Mouse (Mus musculus) neural tube, embryonic 12.5 days (tissue): ENCODE data around the gene Tet3. TPM values are rescaled to one million over a fixed set of nuclear protein-coding genes. Genes with fewer than 3 reads are reported as not detected.

Experiments used
- ATAC-seq: fragments of 200-750 bp; cut with Nextera tagmentation; 2 replicates; pipeline ENCODE4 v1.8.0; 2017; ENCODE audit warnings: low read depth, mild to moderate bottlenecking, moderate TSS enrichment, moderate library complexity; ENCODE audit not compliant: low FRiP score
- H3K27ac ChIP-seq: fragments of 300-500 bp; sonication (generic); 2 replicates; pipeline ENCODE4 v1.5.1; 2016
- H3K27me3 ChIP-seq: fragments of 300-500 bp; sonication (generic); replicated peaks from 2 replicates; pipeline ENCODE4 v1.6.1; 2016; ENCODE audit warnings: mild to moderate bottlenecking
- H3K36me3 ChIP-seq: fragments of 300-500 bp; sonication (generic); 2 replicates; pipeline ENCODE4 v1.6.1; 2016; ENCODE audit warnings: mild to moderate bottlenecking
- H3K4me1 ChIP-seq: fragments of 300-500 bp; sonication (generic); 2 replicates; pipeline ENCODE4 v1.6.1; 2016
- H3K4me2 ChIP-seq: fragments of 300-500 bp; sonication (generic); replicated peaks from 2 replicates; pipeline ENCODE4 v1.6.1; 2016; ENCODE audit warnings: mild to moderate bottlenecking
- H3K4me3 ChIP-seq: fragments of 300-500 bp; sonication (generic); 2 replicates; pipeline ENCODE4 v1.5.1; 2016
- H3K9ac ChIP-seq: fragments of 300-500 bp; sonication (generic); 2 replicates; pipeline ENCODE4 v1.6.1; 2016; ENCODE audit warnings: mild to moderate bottlenecking
- H3K9me3 ChIP-seq: fragments of 300-500 bp; sonication (generic); 2 replicates; pipeline ENCODE4 v1.6.1; 2016; ENCODE audit warnings: mild to moderate bottlenecking
- WGBS: fragments of 180-500 bp; shearing (Covaris S2); methylation state at CpG from one replicate; pipeline ENCODE4 v1.1.7; 2016; 5-methylcytosine and 5-hydroxymethylcytosine counted together
- polyA plus RNA-seq: library from polyadenylated mRNA; unstranded; fragments of >200 nt; fragmentation: Nextera tagmentation; extraction: Ambion mirVana; gene quantifications from 2 replicates; pipeline ENCODE4 v1.2.1, GENCODE M21; 2016

Gene Tet3
- polyA plus RNA-seq, 1 experiment from 2014 or later = 64.5 TPM

- H3K4me3 ChIP-seq = no peak overlapping the region
- H3K4me1 ChIP-seq = peaks cover 7% of the 10 kb centered on the region
- ATAC-seq = no peak
- H3K4me2 ChIP-seq = no peak overlapping the region
- H3K9ac ChIP-seq = no peak overlapping the region
- 91% methylated on average over 7 of the region's 7 CpGs for WGBS
- no peaks in the 10 kb centered on the region for H3K27me3 ChIP-seq
- H3K9me3 ChIP-seq = no peaks in the 10 kb centered on the region
- no peak overlapping the region for H3K27ac ChIP-seq
- H3K36me3 ChIP-seq = peaks cover 49% of the 10 kb centered on the region
These were observed 53.3 kb downstream of the Tet3 start for GRCm38 (mm10) chr6:83405511-83406064.

DNA sequence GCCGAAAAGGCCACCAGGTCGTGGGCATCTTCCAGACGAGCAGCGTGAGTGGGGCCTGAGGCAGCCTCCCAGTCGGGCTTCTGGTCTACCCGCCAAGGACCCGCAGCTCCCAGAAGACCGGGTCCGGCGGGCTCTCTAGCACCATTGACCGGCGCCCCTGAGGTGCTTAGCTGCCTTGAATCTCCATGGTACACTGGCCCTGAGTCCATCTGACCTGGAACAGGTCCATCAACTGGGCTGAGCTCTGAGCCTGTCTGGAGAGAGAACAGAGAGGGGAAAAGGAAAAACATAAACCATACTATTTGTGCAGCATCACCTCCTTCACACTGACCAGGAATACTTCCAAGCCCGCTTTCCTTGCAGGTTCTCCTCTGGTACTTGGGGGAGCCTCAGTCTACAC lies 54.3 kb downstream of the Tet3 start:
- Histone ChIP-seq H3K9ac (no peak overlapping the region), H3K4me3 (no peak overlapping the region), H3K9me3 (no peaks in the 10 kb centered on the region), H3K4me1 (no peaks in the 10 kb centered on the region), H3K4me2 (no peak overlapping the region), H3K27me3 (no peaks in the 10 kb centered on the region), H3K36me3 (peaks cover 50% of the 10 kb centered on the region), H3K27ac (no peak overlapping the region)
- WGBS = 95% methylated on average over 13 of the region's 13 CpGs
- no peak for ATAC-seq

- Histone ChIP-seq H3K4me2 (no peak overlapping the region), H3K36me3 (peaks cover 56% of the 10 kb centered on the region), H3K27me3 (no peaks in the 10 kb centered on the region), H3K4me1 (no peaks in the 10 kb centered on the region), H3K9ac (no peak overlapping the region), H3K4me3 (no peak overlapping the region), H3K9me3 (no peaks in the 10 kb centered on the region), H3K27ac (no peak overlapping the region)
- 93% methylated on average over 8 of the region's 8 CpGs for WGBS
- no peak for ATAC-seq
These were observed 55.4 kb downstream of the Tet3 start for GRCm38 (mm10) chr6:83403481-83403880.

GRCm38 (mm10) chr6:83399790-83400189 lies 59.1 kb downstream of the Tet3 start:
- Histone ChIP-seq H3K36me3 (peaks cover 82% of the 10 kb centered on the region), H3K9ac (no peak overlapping the region), H3K9me3 (no peaks in the 10 kb centered on the region), H3K27me3 (no peaks in the 10 kb centered on the region), H3K27ac (no peak overlapping the region), H3K4me3 (no peak overlapping the region), H3K4me2 (no peak overlapping the region), H3K4me1 (no peaks in the 10 kb centered on the region)
- 88% methylated on average over 3 of the region's 3 CpGs for WGBS
- ATAC-seq = no peak

DNA sequence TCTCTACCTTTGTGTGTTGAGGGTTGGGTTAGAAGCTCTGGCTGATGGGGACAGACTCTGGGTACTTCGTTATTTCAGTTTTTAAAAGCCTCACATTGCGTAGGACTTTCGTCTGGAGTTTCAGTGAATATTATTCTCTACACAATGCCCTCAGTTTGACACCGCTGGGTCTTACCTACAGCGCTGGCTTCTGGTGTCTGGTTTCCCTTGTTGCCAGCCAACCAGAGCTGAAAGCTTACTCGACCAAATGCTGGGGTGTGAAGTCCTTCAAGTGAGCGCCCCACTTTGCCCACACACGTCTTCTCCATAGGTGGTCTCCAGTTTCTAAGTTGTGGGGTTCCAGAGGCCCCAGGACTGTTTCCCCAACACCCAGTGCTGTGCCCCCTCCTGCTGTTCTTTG lies 61.2 kb downstream of the Tet3 start:
- 80% methylated on average over 8 of the region's 8 CpGs for WGBS
- no peaks in the 10 kb centered on the region for H3K27me3 ChIP-seq
- no peak overlapping the region for H3K4me2 ChIP-seq
- H3K9me3 ChIP-seq = no peaks in the 10 kb centered on the region
- no peaks in the 10 kb centered on the region for H3K4me1 ChIP-seq
- no peak overlapping the region for H3K9ac ChIP-seq
- peaks cover 78% of the 10 kb centered on the region for H3K36me3 ChIP-seq
- no peak overlapping the region for H3K4me3 ChIP-seq
- H3K27ac ChIP-seq = no peak overlapping the region
- no peak for ATAC-seq

- H3K4me3 ChIP-seq = no peak overlapping the region
- H3K36me3 ChIP-seq = peaks cover 78% of the 10 kb centered on the region
- H3K4me2 ChIP-seq = no peak overlapping the region
- H3K9ac ChIP-seq = no peak overlapping the region
- no peaks in the 10 kb centered on the region for H3K9me3 ChIP-seq
- no peaks in the 10 kb centered on the region for H3K4me1 ChIP-seq
- H3K27me3 ChIP-seq = no peaks in the 10 kb centered on the region
- H3K27ac ChIP-seq = no peak overlapping the region
- 93% methylated on average over 2 of the region's 2 CpGs for WGBS
- ATAC-seq = no peak
These were observed 62.2 kb downstream of the Tet3 start for GRCm38 (mm10) chr6:83396711-83397110.

DNA sequence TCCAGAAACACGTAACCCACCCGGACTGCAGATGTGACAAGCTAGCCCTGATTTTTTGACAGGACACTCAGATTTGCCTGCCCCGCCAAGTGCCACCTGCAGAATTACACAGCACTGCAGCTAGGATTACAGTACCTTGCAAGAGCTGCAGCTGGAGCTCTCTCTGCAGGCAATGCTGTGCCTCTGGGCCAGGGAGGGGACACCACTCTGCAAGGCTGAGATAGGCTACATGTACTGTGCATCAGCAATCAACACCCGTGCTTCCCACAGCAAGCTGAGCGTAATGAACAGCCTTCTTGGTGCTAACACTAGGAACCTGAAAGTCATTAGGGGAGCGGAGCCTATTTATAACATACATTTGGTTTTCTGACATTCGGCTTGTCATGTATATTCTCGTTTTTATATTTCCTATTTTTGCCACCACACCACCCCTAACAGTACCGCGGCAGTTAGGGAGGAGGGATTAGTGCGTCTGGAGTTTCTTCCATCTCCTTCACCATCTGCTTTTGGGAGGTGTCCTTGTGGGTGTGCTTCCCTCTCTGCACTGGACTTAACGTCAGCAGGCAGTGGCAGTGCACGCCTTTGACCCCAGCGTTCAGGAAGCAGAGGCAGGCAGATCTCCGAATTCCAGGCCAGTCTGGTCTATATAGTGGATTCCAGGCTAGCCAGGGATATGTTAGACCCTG lies 63.2 kb downstream of the Tet3 start:
- no peak overlapping the region for H3K27ac ChIP-seq
- H3K4me1 ChIP-seq = no peaks in the 10 kb centered on the region
- H3K9me3 ChIP-seq = no peaks in the 10 kb centered on the region
- 95% methylated on average over 15 of the region's 15 CpGs for WGBS
- H3K27me3 ChIP-seq = no peaks in the 10 kb centered on the region
- H3K9ac ChIP-seq = no peak overlapping the region
- ATAC-seq = no peak
- no peak overlapping the region for H3K4me2 ChIP-seq
- no peak overlapping the region for H3K4me3 ChIP-seq
- H3K36me3 ChIP-seq = peaks cover 72% of the 10 kb centered on the region

GRCm38 (mm10) chr6:83394122-83394521 lies 64.8 kb downstream of the Tet3 start:
- no peak for ATAC-seq
- H3K4me2 ChIP-seq = no peak overlapping the region
- no peak overlapping the region for H3K9ac ChIP-seq
- no peaks in the 10 kb centered on the region for H3K4me1 ChIP-seq
- WGBS = 93% methylated on average over 4 of the region's 4 CpGs
- H3K27ac ChIP-seq = no peak overlapping the region
- H3K27me3 ChIP-seq = no peaks in the 10 kb centered on the region
- peaks cover 72% of the 10 kb centered on the region for H3K36me3 ChIP-seq
- no peak overlapping the region for H3K4me3 ChIP-seq
- H3K9me3 ChIP-seq = no peaks in the 10 kb centered on the region

- Histone ChIP-seq H3K27ac (no peak overlapping the region), H3K9me3 (no peaks in the 10 kb centered on the region), H3K36me3 (peaks cover 57% of the 10 kb centered on the region), H3K4me2 (no peak overlapping the region), H3K27me3 (no peaks in the 10 kb centered on the region), H3K4me3 (no peak overlapping the region), H3K9ac (no peak overlapping the region), H3K4me1 (no peaks in the 10 kb centered on the region; the same call in 1 of the 2 replicates)
- 92% methylated on average over 8 of the region's 8 CpGs for WGBS
- no peak for ATAC-seq
These were observed 66.6 kb downstream of the Tet3 start for GRCm38 (mm10) chr6:83392166-83392780.

GRCm38 (mm10) chr6:83385569-83386090 lies 73.3 kb downstream of the Tet3 start:
- H3K36me3 ChIP-seq = peaks cover 47% of the 10 kb centered on the region
- H3K27ac ChIP-seq = no peak overlapping the region
- WGBS = 92% methylated on average over 9 of the region's 9 CpGs
- no peak overlapping the region for H3K9ac ChIP-seq
- no peaks in the 10 kb centered on the region for H3K9me3 ChIP-seq
- no peak overlapping the region for H3K4me2 ChIP-seq
- no peak for ATAC-seq
- no peaks in the 10 kb centered on the region for H3K27me3 ChIP-seq
- no peaks in the 10 kb centered on the region; the same call in 1 of the 2 replicates for H3K4me1 ChIP-seq
- H3K4me3 ChIP-seq = no peak overlapping the region

- no peaks in the 10 kb centered on the region for H3K27me3 ChIP-seq
- peaks cover 81% of the 10 kb centered on the region for H3K36me3 ChIP-seq
- no peak overlapping the region for H3K27ac ChIP-seq
- H3K9me3 ChIP-seq = no peaks in the 10 kb centered on the region
- H3K9ac ChIP-seq = no peak overlapping the region
- no peak overlapping the region for H3K4me2 ChIP-seq
- H3K4me1 ChIP-seq = no peaks in the 10 kb centered on the region
- ATAC-seq = no peak
- WGBS = 87% methylated on average over 10 of the region's 10 CpGs
- H3K4me3 ChIP-seq = no peak overlapping the region
These were observed 77.1 kb downstream of the Tet3 start for GRCm38 (mm10) chr6:83381510-83382491.
